Mouse (Mus musculus) intestine, embryonic 16.5 days (tissue): ENCODE results near the gene Cldn2. TPM values are rescaled to one million over a fixed set of nuclear protein-coding genes. Genes with fewer than 3 reads are reported as not detected.

Experiments used
- polyA plus RNA-seq: library from polyadenylated mRNA; unstranded; fragments of >200 nt; fragmentation: Nextera tagmentation; extraction: Ambion mirVana; gene quantifications from 2 replicates; pipeline ENCODE4 v1.2.1, GENCODE M21; 2015

Gene Cldn2
- polyA plus RNA-seq, 1 experiment from 2014 or later: 88.3 TPM

Other genes with a start within 250 kb of the Cldn2 start
- gene Rnf128, start 237.5 kb upstream of the Cldn2 start, polyA plus RNA-seq: 134 and 159 TPM in 2 replicates
- gene Tbc1d8b, start 115.8 kb upstream of the Cldn2 start, polyA plus RNA-seq: 2.6 and 2.8 TPM in 2 replicates
- 0.29 and 0.50 TPM in 2 replicates for gene Gm15013, start 86.3 kb upstream of the Cldn2 start, polyA plus RNA-seq
- not detected in 2 replicates for gene Ripply1, start 18.5 kb upstream of the Cldn2 start, polyA plus RNA-seq
- gene Morc4, start 70.8 kb downstream of the Cldn2 start, polyA plus RNA-seq: 8.7 and 10.4 TPM in 2 replicates
- 2.2 and 2.4 TPM in 2 replicates for gene Rbm41, start 197.8 kb downstream of the Cldn2 start, polyA plus RNA-seq